26 mouse cellular contexts compared by ENCODE assay signal in genomic region chr14:47651272-47651671, GRCm38 (mm10). TPM values are rescaled to one million over a fixed set of nuclear protein-coding genes. Genes with fewer than 3 reads are reported as not detected.
DNase-seq lines count a peak whose midpoint lies in the region; ATAC-seq and TF ChIP-seq lines count a peak whose summit lies in the region.
"Had no signal": no experiment of that assay in that cellular context is flagged by ENCODE, and none has a peak within 500 bp of the region (broad histone marks: within the 10 kb centered on the region; RNA-seq: fewer than 3 reads in every experiment).

No protein-coding gene starts in this region.

- H3K36me3 ChIP-seq in heart, embryonic 12.5 days = peaks cover 8% of the 10 kb centered on the region; the same call in 1 of the 2 replicates
- H3K36me3 ChIP-seq in heart, postnatal 0 days (replicated peaks; ENCODE audit: control insufficient read depth, insufficient read depth, low read length) = peaks cover 2% of the 10 kb centered on the region; the same call in 1 of the 2 replicates
- H3K36me3 ChIP-seq in midbrain, embryonic 10.5 days = peaks cover 22% of the 10 kb centered on the region
- no peaks in the 10 kb centered on the region for H3K36me3 ChIP-seq in midbrain, embryonic 14.5 days (ENCODE audit: control insufficient read depth, insufficient read depth, low read length)
- H3K36me3 ChIP-seq: lung, embryonic 15.5 days had no signal

- H3K27me3 ChIP-seq in heart, embryonic 12.5 days (replicated peaks) = no peaks in the 10 kb centered on the region
- no peaks in the 10 kb centered on the region for H3K27me3 ChIP-seq in heart, postnatal 0 days (ENCODE audit: control insufficient read depth, insufficient read depth, low read length)
- H3K27me3 ChIP-seq in midbrain, embryonic 10.5 days (ENCODE audit: low read depth, poor library complexity, severe bottlenecking) = 0 out of 2 replicates have a peak, but pooled peaks cover 7% of the 10 kb centered on the region
- H3K27me3 ChIP-seq in midbrain, embryonic 14.5 days (ENCODE audit: control insufficient read depth, insufficient read depth, low read length) = no peaks in the 10 kb centered on the region
- H3K27me3 ChIP-seq: embryonic facial prominence, embryonic 13.5 days; lung, embryonic 15.5 days; midbrain, embryonic 13.5 days; stomach, embryonic 15.5 days had no signal

- H3K27ac ChIP-seq in heart, embryonic 12.5 days (ENCODE audit: poor library complexity, severe bottlenecking) = no peak overlapping the region
- no peak overlapping the region for H3K27ac ChIP-seq in heart, postnatal 0 days (ENCODE audit: low read depth)
- H3K27ac ChIP-seq in midbrain, embryonic 10.5 days (replicated peaks) = no peak overlapping the region
- no peak overlapping the region for H3K27ac ChIP-seq in midbrain, embryonic 14.5 days (replicated peaks; ENCODE audit: low read depth, low read length)
- H3K27ac ChIP-seq: embryonic facial prominence, embryonic 13.5 days; lung, embryonic 15.5 days; midbrain, embryonic 13.5 days; stomach, embryonic 15.5 days had no signal

- H3K4me1 ChIP-seq in heart, embryonic 12.5 days (replicated peaks) = peaks cover 20% of the 10 kb centered on the region
- H3K4me1 ChIP-seq in heart, postnatal 0 days (ENCODE audit: control insufficient read depth, insufficient read depth) = peaks cover 14% of the 10 kb centered on the region; the same call in 1 of the 2 replicates
- H3K4me1 ChIP-seq in midbrain, embryonic 10.5 days = peaks cover 24% of the 10 kb centered on the region
- H3K4me1 ChIP-seq in midbrain, embryonic 14.5 days (ENCODE audit: control insufficient read depth, insufficient read depth, low read length) = peaks cover 8% of the 10 kb centered on the region

- TF ChIP-seq CTCF in heart, postnatal 0 days (IDR thresholded peaks at IDR 0.05; ENCODE audit: low read depth) = no peak

- DNase-seq in heart, postnatal 10 days = no peak
- no peak for DNase-seq in heart, postnatal 0 days (ENCODE audit: low spot score)
- no peak for DNase-seq in heart, postnatal 4 days
- DNase-seq in midbrain, embryonic 10.5 days (ENCODE audit: low spot score) = no peak
- DNase-seq in midbrain, embryonic 14.5 days = no peak
- DNase-seq: adrenal gland, adult 2 months; adrenal gland, postnatal 36 days; cerebellum, adult 18-20 months; cerebellum, postnatal 10 days; forebrain, postnatal 0 days; gastrocnemius, postnatal 10 days; heart, adult 18-20 months; kidney, adult 9 months; kidney, postnatal 14 days; layer of hippocampus, adult 9-11 months; right cerebral cortex, postnatal 25 days had no signal

- no peak overlapping the region for H3K4me3 ChIP-seq in heart, embryonic 12.5 days
- H3K4me3 ChIP-seq in heart, postnatal 0 days (ENCODE audit: low read depth, low read length) = no peak overlapping the region
- peak overlapping the region; percentile 91; the same call in 1 of the 2 replicates for H3K4me3 ChIP-seq in midbrain, embryonic 10.5 days
- H3K4me3 ChIP-seq in midbrain, embryonic 14.5 days (replicated peaks; ENCODE audit: low read depth, low read length) = no peak overlapping the region
- H3K4me3 ChIP-seq: embryonic facial prominence, embryonic 13.5 days; lung, embryonic 15.5 days; stomach, embryonic 15.5 days had no signal

- no peaks in the 10 kb centered on the region for H3K9me3 ChIP-seq in heart, embryonic 12.5 days (replicated peaks)
- H3K9me3 ChIP-seq in heart, postnatal 0 days (replicated peaks; ENCODE audit: control insufficient read depth, low read length) = no peaks in the 10 kb centered on the region
- H3K9me3 ChIP-seq in midbrain, embryonic 10.5 days (replicated peaks) = no peaks in the 10 kb centered on the region
- H3K9me3 ChIP-seq in midbrain, embryonic 14.5 days (ENCODE audit: control insufficient read depth, low read length) = no peaks in the 10 kb centered on the region
- H3K9me3 ChIP-seq: embryonic facial prominence, embryonic 13.5 days; lung, embryonic 15.5 days; midbrain, embryonic 13.5 days; stomach, embryonic 15.5 days had no signal

- ATAC-seq in heart, embryonic 12.5 days (ENCODE audit: insufficient number of reproducible peaks, low FRiP score) = no peak
- no peak for ATAC-seq in heart, postnatal 0 days (ENCODE audit: insufficient read depth, low read depth)
- no peak for ATAC-seq in midbrain, embryonic 14.5 days (ENCODE audit: low FRiP score, low TSS enrichment)
- no peak for ATAC-seq in granulocyte monocyte progenitor cell, adult 5-6 weeks (replicated peaks; ENCODE audit: poor library complexity, severe bottlenecking)
- ATAC-seq: activated CD4-positive, CD25-positive, alpha-beta regulatory T cell, adult 4 months; CD4-positive, CD25-positive, alpha-beta regulatory T cell, adult 4 months; forebrain, postnatal 0 days; hindbrain, embryonic 16.5 days; intestine, embryonic 16.5 days; midbrain, embryonic 13.5 days had no signal

- H3K4me2 ChIP-seq in heart, embryonic 12.5 days = 0 out of 2 replicates have a peak overlapping the region, but pooled peaks have one; percentile 40
- H3K4me2 ChIP-seq in heart, postnatal 0 days (ENCODE audit: low read depth, low read length) = 0 out of 2 replicates have a peak overlapping the region, but pooled peaks have one; percentile 76
- H3K4me2 ChIP-seq in midbrain, embryonic 14.5 days (ENCODE audit: low read length) = no peak overlapping the region

- intact Hi-C loops in heart, postnatal 10 days (cut with DNase I) = no loop called here

- no peak for TF ChIP-seq EP300 in heart, postnatal 0 days (IDR thresholded peaks at IDR 0.05; ENCODE audit: low read depth)

- 85% methylated on average over 4 of the region's 4 CpGs for WGBS in heart, embryonic 12.5 days
- 66% methylated on average over 4 of the region's 4 CpGs for WGBS in heart, postnatal 0 days
- WGBS in midbrain, embryonic 10.5 days = 90% methylated on average over 4 of the region's 4 CpGs
- 91% methylated on average over 4 of the region's 4 CpGs for WGBS in midbrain, embryonic 14.5 days

- 0 out of 2 replicates have a peak overlapping the region, but pooled peaks have one; percentile 31 for H3K9ac ChIP-seq in heart, embryonic 12.5 days
- no peak overlapping the region for H3K9ac ChIP-seq in heart, postnatal 0 days (replicated peaks; ENCODE audit: low read depth, low read length)
- H3K9ac ChIP-seq in midbrain, embryonic 14.5 days (replicated peaks; ENCODE audit: low read length) = no peak overlapping the region
- H3K9ac ChIP-seq: embryonic facial prominence, embryonic 13.5 days; lung, embryonic 15.5 days; stomach, embryonic 15.5 days had no signal

RNA-seq across cellular contexts. Expression of gene Ktn1, which starts 3.0 kb away (rescaled TPM):
- 93.5 and 102 TPM in 2 replicates for polyA plus RNA-seq in heart, embryonic 12.5 days (2016; fragmentation: Nextera tagmentation; extraction: Ambion mirVana)
- total RNA-seq in heart, postnatal 10 days (2021) = 100 to 1,000 TPM; 146 to 167 TPM
- 31.7 and 35.6 TPM in 2 replicates for total RNA-seq in heart, postnatal 0 days (2014; rRNA removed; ENCODE audit: low replicate concordance)
- polyA plus RNA-seq in heart, postnatal 0 days (2015; fragmentation: Nextera tagmentation; extraction: Ambion mirVana) = 104 and 107 TPM in 2 replicates
- total RNA-seq in heart, postnatal 4 days (2021) = 100 to 1,000 TPM; 154 to 156 TPM
- polyA plus RNA-seq in midbrain, embryonic 10.5 days (2016; fragmentation: Nextera tagmentation; extraction: Ambion mirVana) = 67.1 and 72.3 TPM in 2 replicates
- polyA plus RNA-seq in midbrain, embryonic 14.5 days (2014; fragmentation: Nextera tagmentation; extraction: Ambion mirVana) = 66.9 and 88.1 TPM in 2 replicates
- total RNA-seq in granulocyte monocyte progenitor cell, adult 5-6 weeks (2014; fragmentation: Nextera tagmentation) = 19.8 and 58.5 TPM in 2 replicates
- 33.9 and 68.1 TPM in 2 replicates for total RNA-seq in granulocyte monocyte progenitor cell, adult 5-6 weeks (2017)
